Mouse (Mus musculus) ES-E14 (cell line): ENCODE measurements around the gene Ddx10.

Experiments used
- CHD2 ChIP-seq: IDR thresholded peaks from 2 replicates; pipeline ENCODE4 v1.6.1; 2014; ENCODE audit warnings: mild to moderate bottlenecking, low read depth, low read length, inconsistent platforms
- HCFC1 ChIP-seq: IDR thresholded peaks from 2 replicates; pipeline ENCODE4 v1.6.1; 2012; ENCODE audit warnings: low read length, inconsistent platforms, borderline replicate concordance; ENCODE audit not compliant: insufficient read depth
- MAFK ChIP-seq: IDR thresholded peaks from 2 replicates; pipeline ENCODE4 v1.6.1; 2014; ENCODE audit warnings: mild to moderate bottlenecking, low read depth, low read length, inconsistent platforms; ENCODE audit not compliant: insufficient read depth
- ZC3H11A ChIP-seq: IDR thresholded peaks from 2 replicates; pipeline ENCODE4 v1.6.1; 2012; ENCODE audit warnings: low read depth, mild to moderate bottlenecking, inconsistent platforms, low read length, borderline replicate concordance
- ZNF384 ChIP-seq: IDR thresholded peaks from 2 replicates; pipeline ENCODE4 v1.6.1; 2012; ENCODE audit warnings: low read depth, low read length, inconsistent platforms

DNA sequence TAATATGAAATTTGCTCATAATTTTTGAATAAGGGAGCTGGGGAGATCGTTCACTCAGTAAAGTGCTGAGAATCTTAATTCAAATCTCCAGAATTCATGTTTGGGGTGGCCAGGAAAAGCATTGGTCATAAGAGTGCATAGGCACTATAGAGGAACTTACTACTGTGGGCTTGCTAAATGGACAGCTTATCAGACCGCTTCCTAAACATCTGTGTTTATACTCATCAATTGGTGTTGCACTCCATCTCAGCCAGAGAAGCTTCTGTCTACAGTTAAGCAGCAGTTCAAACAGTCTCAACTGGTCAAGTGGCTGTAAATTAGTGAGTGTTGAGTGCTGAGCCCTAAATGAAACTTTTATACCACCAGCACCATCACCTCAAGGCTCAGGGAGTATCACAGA is 73.3 kb downstream of the Ddx10 start:
- no peak for TF ChIP-seq MAFK
- no peak for TF ChIP-seq ZC3H11A
- no peak for TF ChIP-seq HCFC1
- no peak for TF ChIP-seq ZNF384
- TF ChIP-seq CHD2, result no peak
